Mouse (Mus musculus) heart, embryonic 14.5 days (tissue): ENCODE measurements at regions not wholly inside any gene's neighbourhood (a gene's known extent, or its start where the extent isn't known, plus 50 kb on each side); places are given as distances from the start of the nearest gene placed in this dataset.
A peak's percentile ranks its signal among the peaks of the same experiment; 100 is the strongest.

ENCODE experiments used
- ATAC-seq: fragments of 200-750 bp; cut with Nextera tagmentation; 2 replicates; pipeline ENCODE4 v1.8.0; 2017; ENCODE audit warnings: low read depth, moderate TSS enrichment; ENCODE audit not compliant: insufficient number of reproducible peaks, insufficient read depth, low FRiP score
- H3K27ac ChIP-seq, 2 experiments: fragments of 200-500 bp in 1 of 2; fragments of 300-500 bp in 1 of 2; sonication (generic) in 1 of 2; replicated peaks in 1 of 2; 2 replicates each; pipeline ENCODE4 v1.5.1; 2012 to 2014; ENCODE audit warnings: low read depth in 2 of 2, low read length in 2 of 2, control low read depth in 1 of 2, mild to moderate bottlenecking in 1 of 2, mixed read lengths in 1 of 2; ENCODE audit not compliant: control insufficient read depth in 1 of 2, insufficient read depth in 1 of 2
- H3K27me3 ChIP-seq: fragments of 300-500 bp; sonication (generic); 2 replicates; pipeline ENCODE4 v1.6.1; 2014; ENCODE audit warnings: mild to moderate bottlenecking, low read length, control low read depth; ENCODE audit not compliant: control insufficient read depth, insufficient read depth
- H3K36me3 ChIP-seq: fragments of 300-500 bp; sonication (generic); 2 replicates; pipeline ENCODE4 v1.6.1; 2014; ENCODE audit warnings: mild to moderate bottlenecking, control low read depth, low read length, mixed read lengths; ENCODE audit not compliant: control insufficient read depth, insufficient read depth
- H3K4me1 ChIP-seq, 2 experiments: fragments of 200-500 bp in 1 of 2; fragments of 300-500 bp in 1 of 2; sonication (generic) in 1 of 2; 2 replicates each; pipeline ENCODE4 v1.6.1; 2012 to 2014; ENCODE audit warnings: low read length in 2 of 2, control low read depth in 1 of 2, mixed read lengths in 1 of 2; ENCODE audit not compliant: control insufficient read depth in 2 of 2, insufficient read depth in 2 of 2
- H3K4me2 ChIP-seq: fragments of 300-500 bp; sonication (generic); 2 replicates; pipeline ENCODE4 v1.6.1; 2014; ENCODE audit warnings: mild to moderate bottlenecking, low read length
- H3K4me3 ChIP-seq, 2 experiments: fragments of 200-500 bp in 1 of 2; fragments of 300-500 bp in 1 of 2; sonication (generic) in 1 of 2; 2 replicates each; pipeline ENCODE4 v1.5.1; 2012 to 2014; ENCODE audit warnings: low read length in 2 of 2, mild to moderate bottlenecking in 2 of 2, control low read depth in 1 of 2, low read depth in 1 of 2, moderate library complexity in 1 of 2; ENCODE audit not compliant: control insufficient read depth in 1 of 2, insufficient read depth in 1 of 2
- H3K9ac ChIP-seq: fragments of 300-500 bp; sonication (generic); 2 replicates; pipeline ENCODE4 v1.6.1; 2014; ENCODE audit warnings: mild to moderate bottlenecking, low read length
- H3K9me3 ChIP-seq: fragments of 300-500 bp; sonication (generic); 2 replicates; pipeline ENCODE4 v1.6.1; 2016; ENCODE audit warnings: low read length, control low read depth; ENCODE audit not compliant: control insufficient read depth
- WGBS: fragments of 180-500 bp; shearing (Covaris S2); extraction: QIAGEN DNeasy Blood & Tissue Kit; methylation state at CpG from one replicate; pipeline ENCODE4 v1.1.7; 2014; 5-methylcytosine and 5-hydroxymethylcytosine counted together

GRCm38 (mm10) chr4:23982790-23983451 lies 513.3 kb upstream of the Mms22l start:
- H3K4me3 ChIP-seq = peak overlapping the region; percentile 20 to 30
- H3K9me3 ChIP-seq = no peaks in the 10 kb centered on the region
- peaks cover 6% of the 10 kb centered on the region in 2 experiments; a peak in 3 of 4 replicates for H3K4me1 ChIP-seq
- no peaks in the 10 kb centered on the region for H3K27me3 ChIP-seq
- no peak overlapping the region; a peak in 1 of 4 replicates for H3K27ac ChIP-seq
- peak overlapping the region; percentile 23; the same call in 1 of the 2 replicates for H3K9ac ChIP-seq
- no peaks in the 10 kb centered on the region for H3K36me3 ChIP-seq
- H3K4me2 ChIP-seq = peak overlapping the region; percentile 64
- no peak for ATAC-seq
- WGBS = 15% methylated on average over 13 of the region's 13 CpGs

- no peaks in the 10 kb centered on the region for H3K36me3 ChIP-seq
- ATAC-seq = no peak
- H3K4me3 ChIP-seq = peak overlapping the region; percentile 20 to 30
- H3K27me3 ChIP-seq = no peaks in the 10 kb centered on the region
- H3K4me1 ChIP-seq = peaks cover 6% of the 10 kb centered on the region in 2 experiments; a peak in 3 of 4 replicates
- no peak overlapping the region for H3K27ac ChIP-seq
- no peak overlapping the region for H3K9ac ChIP-seq
- peak overlapping the region; percentile 64 for H3K4me2 ChIP-seq
- H3K9me3 ChIP-seq = no peaks in the 10 kb centered on the region
- WGBS = 5% methylated on average over 8 of the region's 8 CpGs
Observed at GRCm38 (mm10) chr4:23983452-23983805, 512.8 kb upstream of the Mms22l start.

GRCm38 (mm10) chr4:23984005-23984404 lies 512.2 kb upstream of the Mms22l start:
- Histone ChIP-seq H3K27ac (no peak overlapping the region), H3K36me3 (no peaks in the 10 kb centered on the region), H3K4me2 (no peak overlapping the region), H3K9me3 (no peaks in the 10 kb centered on the region), H3K4me1 (peaks cover 6% of the 10 kb centered on the region in 2 experiments; a peak in 3 of 4 replicates), H3K4me3 (no peak overlapping the region), H3K27me3 (no peaks in the 10 kb centered on the region), H3K9ac (no peak overlapping the region)
- 75% methylated on average over 3 of the region's 3 CpGs for WGBS
- no peak for ATAC-seq

GRCm38 (mm10) chr4:23985956-23986355 lies 510.3 kb upstream of the Mms22l start:
- H3K9me3 ChIP-seq = no peaks in the 10 kb centered on the region
- H3K4me3 ChIP-seq = no peak overlapping the region
- no peak overlapping the region for H3K4me2 ChIP-seq
- ATAC-seq = no peak
- no peaks in the 10 kb centered on the region for H3K27me3 ChIP-seq
- H3K36me3 ChIP-seq = no peaks in the 10 kb centered on the region
- H3K27ac ChIP-seq = no peak overlapping the region
- H3K9ac ChIP-seq = no peak overlapping the region
- peaks cover 6% of the 10 kb centered on the region in 2 experiments; a peak in 3 of 4 replicates for H3K4me1 ChIP-seq
- 85% methylated on average over 4 of the region's 4 CpGs for WGBS

- WGBS = 75% methylated on average over 3 of the region's 3 CpGs
- H3K9ac ChIP-seq = no peak overlapping the region
- H3K4me3 ChIP-seq = no peak overlapping the region
- H3K36me3 ChIP-seq = no peaks in the 10 kb centered on the region
- no peaks in the 10 kb centered on the region for H3K4me1 ChIP-seq
- H3K4me2 ChIP-seq = no peak overlapping the region
- no peak overlapping the region for H3K27ac ChIP-seq
- ATAC-seq = no peak
- H3K9me3 ChIP-seq = no peaks in the 10 kb centered on the region
- H3K27me3 ChIP-seq = no peaks in the 10 kb centered on the region
Observed at GRCm38 (mm10) chr4:23993823-23994222, 502.4 kb upstream of the Mms22l start.

- WGBS = 16% methylated on average over 4 of the region's 4 CpGs
- Histone ChIP-seq H3K4me2 (0 out of 2 replicates have a peak overlapping the region, but pooled peaks have one; percentile 18), H3K9ac (no peak overlapping the region), H3K36me3 (no peaks in the 10 kb centered on the region), H3K4me1 (no peaks in the 10 kb centered on the region), H3K4me3 (no peak overlapping the region), H3K27ac (no peak overlapping the region), H3K9me3 (no peaks in the 10 kb centered on the region), H3K27me3 (no peaks in the 10 kb centered on the region)
- no peak for ATAC-seq
Observed at GRCm38 (mm10) chr4:23994261-23994965, 501.8 kb upstream of the Mms22l start.

GRCm38 (mm10) chr4:24006257-24006955 lies 489.8 kb upstream of the Mms22l start:
- no peak overlapping the region for H3K4me2 ChIP-seq
- WGBS = 44% methylated on average over 2 of the region's 2 CpGs
- no peaks in the 10 kb centered on the region for H3K4me1 ChIP-seq
- H3K9me3 ChIP-seq = no peaks in the 10 kb centered on the region
- no peaks in the 10 kb centered on the region for H3K36me3 ChIP-seq
- no peaks in the 10 kb centered on the region for H3K27me3 ChIP-seq
- ATAC-seq = no peak
- H3K9ac ChIP-seq = no peak overlapping the region
- no peak overlapping the region for H3K27ac ChIP-seq
- no peak overlapping the region for H3K4me3 ChIP-seq
